Mouse (Mus musculus) kidney, adult 2 months (tissue): Measurements from ENCODE around the gene Vtcn1. TPM values are rescaled to one million over a fixed set of nuclear protein-coding genes. Genes with fewer than 3 reads are reported as not detected.

Experiments used
- DNase-seq: peaks from one replicate; pipeline ENCODE4 v3.0.0; 2021
- H3K27ac ChIP-seq: fragments of 200-500 bp; 2 replicates; pipeline ENCODE4 v1.5.1; 2012; ENCODE audit warnings: low read depth, low read length, control low read depth, inconsistent platforms; ENCODE audit not compliant: insufficient read depth
- H3K27me3 ChIP-seq: fragments of 200-500 bp; replicated peaks from 2 replicates; pipeline ENCODE4 v1.6.1; 2012; ENCODE audit warnings: mild to moderate bottlenecking, moderate library complexity, low read length, inconsistent platforms; ENCODE audit not compliant: control insufficient read depth, insufficient read depth
- H3K36me3 ChIP-seq: fragments of 200-500 bp; 2 replicates; pipeline ENCODE4 v1.6.1; 2012; ENCODE audit warnings: mild to moderate bottlenecking, moderate library complexity, low read length, inconsistent platforms; ENCODE audit not compliant: control insufficient read depth, insufficient read depth
- H3K4me1 ChIP-seq: fragments of 200-500 bp; 2 replicates; pipeline ENCODE4 v1.6.1; 2011; ENCODE audit warnings: low read length; ENCODE audit not compliant: control insufficient read depth, insufficient read depth
- H3K4me3 ChIP-seq: fragments of 200-500 bp; 2 replicates; pipeline ENCODE4 v1.5.1; 2011; ENCODE audit warnings: mild to moderate bottlenecking, low read depth, low read length, control low read depth; ENCODE audit not compliant: insufficient read depth
- CTCF ChIP-seq: fragments of 200-500 bp; conservative IDR thresholded peaks from 2 replicates; pipeline ENCODE4 v1.5.1; 2011; ENCODE audit warnings: low read depth, mild to moderate bottlenecking, control low read depth, low read length, moderate library complexity, mixed read lengths; ENCODE audit not compliant: insufficient read depth, insufficient read length
- POLR2A ChIP-seq: fragments of 200-500 bp; IDR thresholded peaks from one replicate; pipeline ENCODE4 v1.6.1; 2011; ENCODE audit warnings: low read depth, low read length, control low read depth
- WGBS: fragments of 180-500 bp; shearing (Covaris S2); methylation state at CpG from one replicate; pipeline ENCODE4 v1.1.7; 2018; 5-methylcytosine and 5-hydroxymethylcytosine counted together
- polyA plus RNA-seq: library from polyadenylated mRNA; depleted of rRNA; stranded (reverse); fragments of >200 nt; gene quantifications from 2 replicates; pipeline ENCODE4 v1.2.3, GENCODE M21; 2012

The Vtcn1 gene
- polyA plus RNA-seq, 1 experiment: 0.77 TPM

DNA sequence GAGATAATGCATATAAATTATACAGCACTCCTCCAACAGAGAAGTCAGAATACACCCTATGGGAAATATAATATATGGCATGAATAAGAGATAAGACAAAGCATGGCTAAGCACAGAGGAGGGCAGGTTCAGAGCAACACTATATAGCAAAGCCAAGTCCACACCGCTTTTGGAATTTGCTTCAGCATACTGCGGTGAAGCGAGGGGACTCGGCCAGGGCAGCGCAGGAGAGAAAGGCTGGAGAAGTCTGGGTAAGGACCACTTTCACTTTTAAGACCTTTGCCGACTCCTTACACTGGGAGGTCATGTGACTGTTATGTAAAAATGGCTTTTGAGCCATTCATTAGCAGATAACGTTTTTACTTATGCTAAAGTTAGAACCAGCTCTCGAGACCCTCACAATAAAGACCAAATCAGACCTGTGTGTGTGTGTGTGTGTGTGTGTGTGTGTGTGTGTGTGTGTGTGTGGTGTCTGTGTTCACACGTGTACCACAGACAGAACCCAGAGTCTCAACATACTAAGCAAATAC is 95.4 kb downstream of the Vtcn1 start:
- no peak overlapping the region for H3K4me3 ChIP-seq

DNA sequence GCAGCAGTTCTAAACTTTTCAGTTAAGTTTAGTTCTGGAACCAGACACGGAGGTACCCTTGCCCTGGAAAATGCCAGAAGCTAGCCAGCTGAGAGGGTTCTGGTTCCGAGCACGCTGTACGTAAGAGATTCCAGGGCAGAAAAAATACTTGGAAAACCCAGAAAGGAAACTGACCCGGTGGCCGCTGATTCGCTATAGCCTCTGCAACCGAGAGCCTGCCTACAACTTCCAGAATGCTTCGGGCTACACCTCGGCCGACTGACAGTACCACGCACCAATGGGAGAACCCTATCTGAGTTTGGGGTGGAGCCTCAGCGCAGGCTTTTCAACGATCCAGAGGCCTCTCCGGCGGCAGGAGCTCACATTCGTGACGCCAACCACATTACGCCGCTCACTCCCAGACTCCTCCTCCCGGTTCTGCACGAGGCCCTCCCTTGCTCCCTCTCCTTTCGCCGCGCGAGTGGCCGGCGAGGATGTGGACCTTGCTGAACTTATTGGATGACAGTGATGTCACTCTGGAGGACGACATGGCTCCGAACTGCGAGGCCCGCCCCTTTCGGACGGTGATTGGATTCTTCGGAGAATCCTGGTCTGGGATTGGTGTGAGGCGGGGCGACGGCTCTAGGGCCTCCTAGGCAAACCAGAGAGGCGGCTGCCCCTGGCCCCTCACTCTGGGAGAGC is 96.7 kb downstream of the Vtcn1 start, which contains the start of gene Trim45:
Gene Trim45, plus strand, starts transcription at position 378 of the 681 bp plus-strand sequence.
- Histone ChIP-seq H3K36me3 (no peaks in the 10 kb centered on the region), H3K27me3 (no peaks in the 10 kb centered on the region), H3K27ac (peak within 1 kb of the TSS; percentile 68), H3K4me3 (peak within 1 kb of the TSS; percentile 72), H3K4me1 (no peaks in the 10 kb centered on the region)
- peak; percentile 100 for DNase-seq
- under 1% methylated on average over 39 of the region's 39 CpGs for WGBS
- TF ChIP-seq POLR2A (no peak), CTCF (no peak)

More for the DNA sequence above, 95.4 kb downstream of the Vtcn1 start:
- no peak for TF ChIP-seq POLR2A
- TF ChIP-seq CTCF: no peak
- no peaks in the 10 kb centered on the region for H3K36me3 ChIP-seq
- H3K4me1 ChIP-seq: no peaks in the 10 kb centered on the region
- DNase-seq: no peak
- WGBS: 78% methylated on average over 9 of the region's 9 CpGs
- no peaks in the 10 kb centered on the region for H3K27me3 ChIP-seq
- no peak overlapping the region for H3K27ac ChIP-seq

DNA sequence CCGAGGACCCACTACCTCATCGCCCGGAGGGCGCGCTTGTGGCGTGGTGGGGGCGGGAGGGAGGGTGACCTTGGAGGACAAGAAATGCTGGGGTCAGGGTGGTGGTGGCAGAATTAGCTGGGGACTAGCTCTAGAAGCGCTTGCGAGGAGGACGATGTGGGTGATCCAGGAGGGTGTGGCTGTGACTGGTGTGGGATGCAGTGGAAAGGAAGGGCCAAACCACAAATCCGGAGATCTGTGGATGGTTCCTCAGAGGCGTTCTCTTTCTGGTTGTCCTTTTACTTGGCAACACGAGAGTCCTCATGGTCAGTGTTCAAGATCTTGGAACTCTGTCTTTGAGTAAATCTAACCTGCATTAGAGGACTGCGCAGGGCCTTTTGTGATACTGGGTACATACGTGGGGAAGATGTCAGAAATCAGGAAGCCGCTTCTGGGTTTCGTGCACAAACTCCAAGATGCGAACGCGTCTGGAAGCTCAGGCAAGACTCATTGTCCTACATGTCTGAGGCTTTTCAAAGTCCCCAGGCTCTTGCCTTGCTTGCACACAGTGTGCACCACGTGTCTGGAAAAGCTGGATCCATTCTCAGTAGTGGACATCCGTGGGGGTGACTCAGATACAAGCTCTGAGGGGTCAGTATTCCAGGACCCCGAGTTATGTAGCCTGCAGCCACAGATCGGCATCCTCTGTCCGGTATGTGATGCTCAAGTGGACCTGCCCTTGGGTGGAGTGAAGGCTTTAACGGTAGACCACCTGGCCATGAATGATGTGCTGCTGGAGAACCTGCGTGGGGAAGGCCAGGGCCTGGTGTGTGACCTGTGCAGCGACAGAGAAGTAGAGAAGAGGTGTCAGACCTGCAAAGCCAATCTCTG is 97.5 kb downstream of the Vtcn1 start:
- H3K27ac ChIP-seq: no peak overlapping the region
- DNase-seq: no peak
- no peaks in the 10 kb centered on the region for H3K27me3 ChIP-seq
- 29% methylated on average over 28 of the region's 28 CpGs for WGBS
- peak overlapping the region; percentile 52 for H3K4me3 ChIP-seq
- no peak for TF ChIP-seq CTCF
- no peak for TF ChIP-seq POLR2A
- no peaks in the 10 kb centered on the region for H3K36me3 ChIP-seq
- no peaks in the 10 kb centered on the region for H3K4me1 ChIP-seq

DNA sequence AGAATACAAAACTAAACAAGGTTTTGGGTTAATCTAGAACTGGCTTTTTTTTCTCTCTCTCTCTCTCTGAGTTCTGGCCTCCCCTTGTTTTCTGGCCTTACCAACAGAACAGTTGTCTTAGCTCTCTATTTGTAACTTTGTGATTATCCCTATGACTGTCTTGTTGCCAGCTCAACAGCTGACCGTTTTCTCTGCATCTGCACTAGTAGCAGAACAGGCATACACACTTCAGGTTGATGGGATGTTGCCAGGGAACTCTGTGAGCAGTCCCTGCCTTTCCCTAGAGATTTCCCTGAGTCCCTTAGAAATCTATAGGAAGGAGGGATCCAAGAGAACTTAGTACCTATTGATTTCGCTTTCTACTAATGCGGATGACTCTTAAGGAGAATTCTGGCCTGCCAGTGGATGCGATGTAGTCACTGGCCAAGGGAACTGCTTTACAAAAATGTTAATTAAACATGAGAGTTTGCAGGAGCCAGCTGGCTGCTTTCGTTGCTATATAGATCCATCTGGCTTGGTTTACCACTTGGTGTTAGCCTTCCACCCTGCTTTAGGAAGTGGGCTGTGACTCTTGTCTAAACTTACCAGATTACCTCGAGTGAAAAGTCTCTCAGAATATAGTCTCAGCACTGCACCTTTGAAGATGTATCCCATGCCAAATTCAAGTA is 98.9 kb downstream of the Vtcn1 start:
- Histone ChIP-seq H3K27me3 (no peaks in the 10 kb centered on the region), H3K4me1 (no peaks in the 10 kb centered on the region), H3K36me3 (no peaks in the 10 kb centered on the region), H3K27ac (no peak overlapping the region), H3K4me3 (no peak overlapping the region)
- DNase-seq: no peak
- WGBS: 74% methylated on average over 6 of the region's 6 CpGs
- no peak for TF ChIP-seq CTCF
- no peak for TF ChIP-seq POLR2A

DNA sequence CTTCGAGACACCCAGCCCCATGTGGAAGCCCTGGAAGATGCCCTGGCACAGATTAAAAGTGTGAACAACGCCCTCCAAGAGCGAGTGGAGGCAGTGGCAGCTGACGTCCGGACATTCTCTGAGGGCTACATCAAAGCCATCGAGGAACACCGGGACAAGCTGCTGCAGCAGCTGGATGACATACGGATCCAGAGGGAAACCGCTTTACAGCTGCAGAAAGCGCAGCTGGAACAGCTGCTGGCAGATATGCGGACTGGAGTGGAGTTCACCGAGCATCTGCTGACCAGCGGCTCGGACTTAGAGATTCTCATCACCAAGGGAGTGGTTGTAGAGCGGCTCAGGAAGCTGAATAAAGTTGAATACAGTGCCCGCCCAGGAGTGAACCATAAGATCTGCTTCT is 99.9 kb downstream of the Vtcn1 start:
- no peak for DNase-seq
- H3K27me3 ChIP-seq: no peaks in the 10 kb centered on the region
- H3K4me1 ChIP-seq: no peaks in the 10 kb centered on the region
- TF ChIP-seq CTCF (no peak), POLR2A (no peak)
- no peaks in the 10 kb centered on the region for H3K36me3 ChIP-seq
- H3K27ac ChIP-seq: no peak overlapping the region
- WGBS: 77% methylated on average over 16 of the region's 16 CpGs
- H3K4me3 ChIP-seq: no peak overlapping the region

DNA sequence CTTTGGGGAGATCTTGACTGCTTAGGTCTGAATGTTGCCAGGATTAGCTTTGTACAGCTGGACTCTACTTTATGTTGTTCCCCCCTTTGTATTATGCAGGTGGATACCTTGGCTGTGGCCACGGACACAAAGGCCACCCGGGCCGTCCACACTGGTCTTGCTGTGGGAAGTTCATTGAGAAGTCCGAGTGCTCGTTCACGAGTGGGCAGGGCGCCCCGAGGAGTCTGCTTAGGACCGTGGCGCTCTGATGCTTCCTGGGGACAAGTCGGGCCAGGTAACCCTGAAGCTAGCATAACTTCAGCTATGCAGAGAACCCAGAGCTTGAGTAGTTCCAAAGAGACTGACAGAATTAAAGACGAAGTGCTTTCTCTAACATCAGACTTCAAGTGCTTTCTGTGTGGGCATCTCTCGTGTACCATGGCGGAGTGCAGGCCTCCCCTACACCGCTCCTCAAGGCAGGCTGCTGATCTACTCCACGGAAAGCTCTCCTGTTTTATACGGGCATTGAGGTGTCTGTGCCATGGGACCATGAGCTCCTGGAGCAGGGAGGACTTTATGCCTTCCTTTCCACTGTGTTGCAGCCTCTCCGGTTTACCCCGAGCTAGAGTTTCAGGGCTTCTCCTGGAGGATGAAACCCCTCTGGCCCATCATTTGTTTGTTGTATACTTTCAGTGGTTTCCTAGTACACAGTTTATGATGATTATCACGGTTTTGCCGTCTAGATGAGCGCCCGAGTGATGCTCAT is 106.2 kb downstream of the Vtcn1 start:
- no peak overlapping the region for H3K4me3 ChIP-seq
- DNase-seq: no peak
- H3K36me3 ChIP-seq: no peaks in the 10 kb centered on the region
- H3K27me3 ChIP-seq: no peaks in the 10 kb centered on the region
- WGBS: 95% methylated on average over 23 of the region's 23 CpGs
- no peaks in the 10 kb centered on the region for H3K4me1 ChIP-seq
- TF ChIP-seq CTCF: no peak
- TF ChIP-seq POLR2A: no peak
- no peak overlapping the region for H3K27ac ChIP-seq
